Mouse (Mus musculus) lung, postnatal 4 days (tissue): Measurements from ENCODE around the gene Pitpna.

Source experiments
- DNase-seq, 2 experiments: peaks; one replicate each; pipeline ENCODE4 v3.0.0; 2021

Pitpna gene

DNA sequence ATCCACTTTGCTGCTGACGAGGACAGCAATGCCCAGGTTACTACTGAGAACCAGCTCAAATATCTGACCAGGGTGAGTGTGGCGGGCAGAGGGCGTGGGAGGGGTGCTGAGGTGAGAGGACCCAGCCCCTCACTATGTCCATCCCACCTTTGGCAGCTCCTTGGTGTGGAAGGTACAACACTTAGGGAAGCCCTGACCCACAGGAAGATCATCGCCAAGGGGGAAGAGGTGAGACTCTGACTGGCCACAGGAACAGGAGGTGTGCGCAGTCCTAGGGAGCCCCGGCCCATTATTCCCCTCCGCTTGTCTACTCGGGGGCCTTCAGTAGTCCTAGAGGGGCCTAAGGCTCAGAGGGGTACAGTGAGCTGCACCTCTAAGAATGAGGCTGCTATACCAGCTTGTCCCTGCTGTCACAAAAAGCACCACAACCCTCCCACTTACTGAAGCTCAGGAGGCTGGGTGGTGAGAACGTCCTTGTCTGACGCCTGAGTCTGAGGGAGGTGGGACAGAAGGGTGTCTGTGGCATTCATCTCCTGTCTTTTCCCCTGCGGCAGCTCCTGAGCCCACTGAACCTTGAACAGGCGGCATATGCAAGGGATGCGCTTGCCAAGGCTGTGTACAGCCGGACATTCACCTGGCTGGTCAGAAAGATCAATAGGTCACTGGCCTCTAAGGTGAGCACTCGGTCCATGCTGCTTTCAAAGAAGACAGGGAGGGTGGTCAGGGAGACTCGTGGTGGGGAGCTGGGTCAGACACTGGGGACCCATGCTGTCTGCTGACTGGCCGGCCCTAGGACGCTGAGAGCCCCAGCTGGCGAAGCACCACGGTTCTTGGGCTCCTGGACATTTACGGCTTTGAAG lies 73.3 kb downstream of the Pitpna start:
- DNase-seq = no peak

DNA sequence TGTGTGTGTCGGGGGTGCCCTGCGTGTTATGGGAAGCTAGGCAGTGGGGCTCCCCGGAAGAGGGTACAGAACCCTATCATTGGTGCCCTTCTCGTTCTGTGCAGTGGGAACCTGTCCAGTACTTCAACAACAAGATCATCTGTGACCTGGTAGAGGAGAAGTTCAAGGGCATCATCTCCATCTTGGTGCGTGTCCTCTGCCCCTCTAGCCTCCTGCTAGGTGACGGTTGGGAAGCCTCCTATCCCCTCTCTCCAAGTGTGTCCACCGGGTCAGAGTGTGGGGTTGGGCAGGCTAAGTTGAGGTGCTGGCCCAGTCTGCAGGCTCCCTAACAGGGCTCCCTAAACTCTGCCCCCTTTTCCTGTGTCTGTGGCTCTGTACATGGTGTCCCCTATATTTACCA lies 74.2 kb downstream of the Pitpna start:
- no peak for DNase-seq

DNA sequence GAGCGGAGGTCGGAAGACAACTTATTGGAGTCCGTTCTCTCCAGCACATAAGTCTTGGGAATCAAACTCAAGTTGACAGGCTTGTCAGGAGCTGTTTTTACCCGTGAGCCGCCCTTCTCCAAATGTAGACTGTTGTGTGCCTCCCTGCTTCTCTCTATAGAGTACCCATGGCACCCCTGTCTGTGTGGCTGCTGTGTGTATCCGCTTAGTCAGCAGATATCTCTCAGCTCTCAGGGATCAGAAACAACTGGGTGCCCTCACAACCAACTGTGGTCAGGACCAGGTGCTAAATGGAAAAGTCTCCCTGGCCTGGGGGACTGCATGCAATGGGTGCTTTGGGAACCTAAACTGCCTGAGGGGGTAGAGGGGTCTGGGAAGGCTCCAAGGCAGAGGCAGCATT lies 78.4 kb downstream of the Pitpna start:
- DNase-seq = no peak

DNA sequence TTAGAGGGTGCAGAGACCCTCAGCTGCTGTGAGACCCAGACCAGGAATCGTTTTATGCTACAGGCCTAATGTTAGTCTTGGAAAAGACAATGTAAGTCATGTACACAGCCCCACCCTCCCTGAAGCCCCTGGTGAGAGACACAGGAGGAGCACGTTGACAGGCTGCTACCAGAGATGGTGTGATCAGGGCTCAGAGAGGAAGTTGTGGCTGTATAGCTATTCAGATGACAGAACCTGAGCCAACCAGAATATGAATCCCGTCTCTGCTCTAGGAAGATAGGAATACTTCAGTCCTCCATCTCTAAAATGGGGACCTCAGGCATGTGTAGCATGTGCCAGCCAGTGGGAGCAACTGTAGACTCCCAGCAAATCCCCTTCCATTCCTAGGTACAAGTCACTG lies 80.7 kb downstream of the Pitpna start:
- no peak for DNase-seq

DNA sequence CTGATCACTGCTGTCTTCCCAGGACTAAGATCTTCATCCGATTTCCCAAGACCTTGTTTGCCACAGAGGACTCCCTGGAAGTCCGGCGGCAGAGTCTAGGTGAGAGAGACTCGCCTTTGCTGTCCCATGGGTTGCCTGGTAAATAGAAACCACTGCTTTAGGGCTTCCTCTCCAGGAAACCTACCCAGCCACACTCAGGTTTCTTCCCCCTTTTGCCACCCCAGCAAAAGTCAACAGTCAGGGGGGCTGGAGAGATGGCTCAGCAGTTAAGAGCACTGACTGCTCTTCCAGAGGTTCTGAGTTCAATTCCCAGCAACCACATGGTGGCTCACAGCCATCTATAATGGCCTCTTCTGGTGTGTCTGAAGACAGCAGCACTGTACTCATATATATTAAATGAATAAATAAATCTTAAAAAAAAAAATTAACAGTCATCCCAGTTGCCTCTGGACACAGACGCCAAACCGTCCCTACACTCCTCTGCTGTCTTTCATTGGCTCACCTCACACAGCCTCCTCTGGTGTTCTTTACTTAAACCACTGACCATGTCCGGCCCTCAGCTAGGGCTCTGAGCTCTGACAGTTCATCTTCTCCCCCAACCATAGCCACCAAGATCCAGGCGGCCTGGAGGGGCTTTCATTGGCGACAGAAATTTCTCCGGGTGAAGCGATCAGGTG lies 81.4 kb downstream of the Pitpna start:
- no peak for DNase-seq

DNA sequence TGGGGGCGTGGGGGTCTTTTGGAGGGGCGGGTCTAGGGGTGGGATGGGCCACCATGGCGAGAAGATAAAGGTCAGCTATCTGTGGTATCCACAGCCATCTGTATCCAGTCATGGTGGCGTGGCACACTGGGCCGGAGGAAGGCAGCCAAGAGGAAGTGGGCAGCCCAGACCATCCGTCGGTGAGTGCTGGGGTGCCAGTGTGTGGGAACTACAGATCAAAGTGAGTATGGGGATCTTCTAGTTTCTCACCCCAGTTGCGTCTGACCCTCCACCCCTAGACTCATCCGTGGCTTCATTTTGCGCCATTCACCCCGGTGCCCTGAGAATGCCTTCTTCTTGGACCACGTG lies 81.9 kb downstream of the Pitpna start:
- no peak for DNase-seq

DNA sequence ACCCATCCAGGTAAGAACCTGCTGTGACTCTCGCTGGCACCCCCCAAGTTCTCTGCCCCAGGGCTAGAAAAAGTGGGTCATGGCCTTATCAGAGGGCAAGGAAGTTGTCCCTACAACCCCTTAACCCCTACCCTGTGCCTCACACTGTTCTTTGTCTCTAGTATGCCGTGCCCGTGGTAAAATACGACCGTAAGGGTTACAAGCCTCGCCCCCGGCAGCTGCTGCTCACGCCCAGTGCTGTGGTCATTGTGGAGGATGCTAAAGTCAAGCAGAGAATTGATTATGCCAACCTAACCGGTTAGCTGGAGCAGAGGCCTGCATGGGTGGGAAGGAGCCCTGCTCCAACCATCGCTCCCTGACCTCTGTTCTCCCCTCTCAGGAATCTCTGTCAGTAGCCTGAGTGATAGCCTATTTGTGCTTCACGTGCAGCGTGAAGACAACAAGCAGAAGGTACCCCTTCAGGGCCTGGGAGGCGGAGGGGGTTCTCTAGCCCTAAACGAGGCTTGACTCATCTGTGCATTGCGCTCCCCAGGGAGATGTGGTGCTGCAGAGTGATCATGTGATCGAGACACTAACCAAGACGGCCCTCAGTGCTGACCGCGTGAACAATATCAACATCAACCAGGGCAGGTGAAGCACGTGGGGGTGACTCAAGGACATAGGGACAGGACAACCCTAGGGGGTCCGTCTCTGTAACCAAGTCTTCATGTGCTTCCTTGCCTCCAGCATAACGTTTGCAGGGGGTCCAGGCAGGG lies 83.7 kb downstream of the Pitpna start:
- DNase-seq = no peak

DNA sequence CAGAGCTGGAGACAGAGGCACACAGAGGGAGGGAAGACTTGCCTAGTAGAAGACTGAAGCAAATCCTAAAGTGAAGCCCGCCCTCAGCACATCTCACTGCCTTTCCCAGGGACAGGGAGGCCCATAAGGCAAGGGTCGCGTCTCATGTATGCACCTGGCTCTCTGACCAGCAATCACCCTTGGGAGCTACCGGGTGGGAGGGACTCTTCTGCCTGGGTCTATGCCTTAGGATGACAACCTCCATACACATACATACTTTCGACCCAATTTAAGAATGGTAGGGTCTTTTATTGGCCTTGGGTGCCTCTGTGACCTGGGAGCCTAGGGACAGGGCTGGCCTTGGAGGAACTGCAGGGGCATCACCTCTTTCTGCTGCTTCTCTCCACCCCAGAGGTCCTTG lies 85.5 kb downstream of the Pitpna start:
- DNase-seq = no peak

DNA sequence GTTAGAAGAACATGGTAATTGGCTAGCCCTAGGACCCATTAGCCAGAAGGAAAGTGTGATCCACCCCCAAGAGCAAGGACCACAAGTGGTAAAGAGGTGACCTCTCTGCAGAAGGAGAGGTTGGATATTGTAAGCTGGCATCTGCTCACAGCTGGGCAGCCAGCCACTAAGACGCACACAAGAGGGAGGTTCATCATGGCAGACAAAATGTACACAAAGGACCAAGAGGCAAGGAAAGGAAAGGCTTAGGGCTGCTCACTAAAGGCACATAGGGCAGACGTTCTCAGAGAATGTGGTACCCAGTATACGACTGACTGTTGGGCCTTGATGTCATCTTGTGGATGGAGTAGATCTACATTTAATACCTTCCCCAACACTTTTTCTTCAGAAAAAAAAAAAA lies 87.0 kb downstream of the Pitpna start:
- DNase-seq = no peak

DNA sequence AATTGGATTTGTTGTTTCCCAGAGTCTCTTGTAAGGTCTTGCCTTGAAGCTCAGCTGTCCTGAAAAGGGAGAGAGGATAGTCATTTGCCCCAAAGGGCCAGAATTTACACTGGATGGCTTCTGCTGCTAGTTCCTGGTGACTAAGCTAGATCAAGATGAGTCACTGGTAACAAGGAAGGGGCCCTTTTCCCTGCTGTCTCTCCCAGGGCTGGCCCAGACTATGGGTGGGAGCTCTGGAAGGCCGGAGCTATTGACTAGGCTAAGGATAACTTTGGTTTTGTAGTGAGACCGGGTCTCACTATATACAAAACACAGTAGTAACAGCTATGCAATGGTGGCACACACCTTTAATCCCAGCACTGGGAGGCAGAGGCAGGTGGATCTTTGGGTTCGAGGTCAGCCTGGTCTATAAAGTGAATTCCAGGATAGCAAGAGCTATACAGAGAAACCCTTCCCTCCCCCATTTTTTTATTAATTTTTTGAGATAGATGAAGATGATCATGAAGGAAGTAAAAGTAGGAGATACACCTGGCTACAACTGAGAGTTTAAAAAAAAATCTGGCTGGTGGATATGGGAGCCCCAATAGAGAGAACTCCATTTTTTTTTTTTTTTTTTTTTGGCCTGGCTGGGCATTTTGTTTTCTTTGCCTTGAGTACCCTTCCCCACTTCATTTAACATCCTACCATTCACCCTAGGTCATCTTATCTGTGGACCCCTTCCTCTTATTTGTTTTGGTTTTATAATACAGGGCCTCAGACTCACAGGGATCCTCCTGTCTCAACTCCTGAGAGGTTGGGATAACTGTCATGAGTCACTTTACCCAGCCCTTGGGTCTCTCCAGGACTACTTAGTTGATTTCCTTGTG lies 90.2 kb downstream of the Pitpna start:
- DNase-seq = no peak
